ENCODE assay signal across 8 mouse cellular contexts in the genomic region with DNA sequence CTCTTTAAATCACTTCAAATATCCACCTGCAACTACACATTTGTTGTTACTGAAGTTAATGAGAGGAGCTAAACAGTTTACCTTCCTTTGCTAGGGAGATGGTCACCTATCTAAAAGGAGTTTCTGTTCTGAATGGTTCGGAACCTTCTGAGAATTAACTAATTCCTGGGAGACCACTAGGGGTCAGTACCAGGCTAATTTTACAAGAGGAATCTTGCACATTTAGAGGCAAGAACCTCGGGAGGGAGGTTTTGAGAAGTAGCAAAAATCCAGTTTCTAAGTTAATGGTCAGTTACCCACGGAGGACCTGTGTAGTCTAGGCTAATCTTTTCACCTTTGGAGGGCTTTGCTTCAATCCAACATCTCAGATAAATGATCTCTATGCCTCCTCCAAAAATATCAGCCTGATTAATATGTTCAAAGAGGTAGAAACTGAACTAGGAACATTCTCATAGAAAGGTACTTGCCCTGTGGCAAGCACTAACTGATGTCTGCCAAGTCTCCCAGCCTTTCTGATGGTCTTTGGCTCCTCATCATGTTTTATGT. TPM values are rescaled to one million over a fixed set of nuclear protein-coding genes. Genes with fewer than 3 reads are reported as not detected.
DNase-seq lines count a peak whose midpoint lies in the region; TF ChIP-seq lines count a peak whose summit lies in the region.

No protein-coding gene starts in this region.

- no peak for TF ChIP-seq CTCF in kidney, adult 2 months (conservative IDR thresholded peaks at IDR 0.05; ENCODE audit: insufficient read depth, insufficient read length, low read depth, low read length)

- peak; percentile 58 for DNase-seq in kidney, adult 2 months
- DNase-seq in kidney, adult 18-20 months = no peak
- no peak for DNase-seq in ES-E14 (ENCODE audit: low read depth, low spot score)
- DNase-seq in embryo, embryonic 10.5 days (ENCODE audit: low spot score) = peak; percentile 81
- peak; percentile 38 for DNase-seq in lung, postnatal 25 days (ENCODE audit: low spot score)
- no peak for DNase-seq in right cerebral cortex, adult 18-20 months
- DNase-seq in frontal cortex, postnatal 10 days (ENCODE audit: low spot score in 2 of 2) = no peak
- no peak for DNase-seq in yolk sac, embryonic 10.5 days (ENCODE audit: low spot score)

- no peaks in the 10 kb centered on the region for H3K9me3 ChIP-seq in ES-E14 (ENCODE audit: control insufficient read depth, insufficient read depth, low read depth, low read length)

- no peak overlapping the region for H3K9ac ChIP-seq in ES-E14 (ENCODE audit: insufficient read depth, low read depth, low read length, poor library complexity, severe bottlenecking)

- H3K36me3 ChIP-seq in kidney, adult 2 months (ENCODE audit: control insufficient read depth, insufficient read depth, low read length) = no peaks in the 10 kb centered on the region
- H3K36me3 ChIP-seq in ES-E14 (ENCODE audit: control insufficient read depth, insufficient read depth, low read length, poor library complexity, severe bottlenecking) = no peaks in the 10 kb centered on the region

- TF ChIP-seq POLR2A in kidney, adult 2 months (IDR thresholded peaks at IDR 0.05; ENCODE audit: low read depth, low read length) = no peak

- WGBS in kidney, adult 2 months = 2% methylated on average over 3 of the region's 3 CpGs

- peaks cover 5% of the 10 kb centered on the region; the same call in 1 of the 2 replicates for H3K4me1 ChIP-seq in kidney, adult 2 months (ENCODE audit: control insufficient read depth, insufficient read depth, low read length)
- peaks cover 0 to 2% of the 10 kb centered on the region in 2 experiments; a peak in 1 of 4 replicates for H3K4me1 ChIP-seq in ES-E14 (ENCODE audit: control insufficient read depth in 2 of 2, insufficient read depth in 2 of 2, low read length in 2 of 2, poor library complexity in 1 of 2)

- no peak overlapping the region for H3K4me3 ChIP-seq in kidney, adult 2 months (ENCODE audit: insufficient read depth, low read depth, low read length)
- H3K4me3 ChIP-seq in ES-E14 (ENCODE audit: insufficient read depth in 1 of 2, low read depth in 1 of 2, low read length in 2 of 2, poor library complexity in 1 of 2, severe bottlenecking in 1 of 2) = no peak overlapping the region

- no peak overlapping the region for H3K27ac ChIP-seq in kidney, adult 2 months (ENCODE audit: insufficient read depth, low read depth, low read length)
- H3K27ac ChIP-seq in ES-E14 (ENCODE audit: insufficient read depth, low read depth, low read length, poor library complexity, severe bottlenecking) = no peak overlapping the region

- in situ Hi-C loops in ES-E14 (cut with MboI; ENCODE audit: low sequenced_read_pairs in 2 of 2, unreplicated experiment in 2 of 2) = loop anchor here (5.0 to 25.0 kb wide), 2 partner anchors 327 kb away; no protein-coding TSS in a partner anchor

- H3K27me3 ChIP-seq in kidney, adult 2 months (replicated peaks; ENCODE audit: control insufficient read depth, insufficient read depth, low read length) = peaks cover 6% of the 10 kb centered on the region; the same call in 1 of the 2 replicates

TF ChIP-seq in ES-E14, 5 proteins besides CTCF, POLR2A, EP300 and RAD21:
- no peak for TF ChIP-seq MAFK (IDR thresholded peaks at IDR 0.05; ENCODE audit: insufficient read depth, low read depth, low read length)
- TF ChIP-seq ZC3H11A (IDR thresholded peaks at IDR 0.05; ENCODE audit: borderline replicate concordance, low read depth, low read length) = peak; percentile 52
- TF ChIP-seq ZNF384 (IDR thresholded peaks at IDR 0.05; ENCODE audit: low read depth, low read length) = no peak
- TF ChIP-seq HCFC1 (IDR thresholded peaks at IDR 0.05; ENCODE audit: borderline replicate concordance, insufficient read depth, low read length) = no peak
TF ChIP-seq in ES-E14: peak in this region for 1.

RNA-seq across cellular contexts. Expression of a gene that starts 12.9 kb away (rescaled TPM):
- polyA plus RNA-seq in kidney, adult 2 months (2012; rRNA removed) = not detected in 2 replicates
- total RNA-seq in ES-E14 (2012; rRNA removed) = 0.40 TPM in 1 of 2 replicates, not detected in the other

RNA-seq across cellular contexts. Expression of a gene that starts 21.2 kb away (rescaled TPM):
- polyA plus RNA-seq in kidney, adult 2 months (2012; rRNA removed) = 19.8 and 23.1 TPM in 2 replicates
- total RNA-seq in ES-E14 (2012; rRNA removed) = 19.9 and 20.0 TPM in 2 replicates

Comparison
In these comparisons a context has a peak if more than half of its experiments do, and no peak if none do; other contexts are left out.
1. DNase-seq: peak in kidney, adult 2 months (single experiment), embryo, embryonic 10.5 days (single experiment) and lung, postnatal 25 days (single experiment); none in kidney, adult 18-20 months (single experiment), ES-E14 (single experiment), right cerebral cortex, adult 18-20 months (single experiment), frontal cortex, postnatal 10 days (0 of 2) and yolk sac, embryonic 10.5 days (single experiment).